Mouse (Mus musculus): ENCODE data around the gene Ahcyl2.

Ahcyl2 gene

DNA sequence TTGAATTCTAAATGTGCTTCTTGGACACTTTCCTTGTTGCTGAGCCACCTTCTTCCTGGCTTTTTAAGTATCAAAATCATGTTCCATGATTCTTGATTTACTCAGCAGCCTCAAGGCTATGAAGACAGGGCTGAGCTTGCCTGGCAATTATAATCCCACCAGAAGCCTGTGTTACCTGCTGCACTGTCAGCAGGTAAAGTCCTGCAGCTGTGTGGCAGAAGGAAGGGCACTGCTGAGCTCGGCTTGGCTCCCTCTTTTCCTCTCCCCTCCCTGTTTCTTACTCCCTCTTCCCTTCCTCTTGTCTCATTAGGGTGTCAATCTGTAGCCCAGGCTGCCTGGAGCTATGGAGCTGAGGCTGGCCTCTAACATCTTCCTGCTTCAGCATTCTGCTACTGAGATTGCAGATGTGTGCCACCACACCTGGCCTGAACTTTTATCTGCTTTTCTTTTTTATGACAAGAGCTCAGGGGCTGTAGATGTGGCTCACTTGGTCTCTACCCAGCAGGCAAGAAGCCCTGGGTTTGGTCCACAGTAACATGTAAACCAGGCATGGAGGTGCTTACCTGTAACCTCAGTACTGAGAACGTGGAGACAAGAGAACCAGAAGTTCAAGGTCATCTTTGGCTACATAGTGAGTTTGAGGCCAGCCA is 3.0 kb downstream of the Ahcyl2 start:
- no peak for DNase-seq (ENCODE audit: low spot score)

DNA sequence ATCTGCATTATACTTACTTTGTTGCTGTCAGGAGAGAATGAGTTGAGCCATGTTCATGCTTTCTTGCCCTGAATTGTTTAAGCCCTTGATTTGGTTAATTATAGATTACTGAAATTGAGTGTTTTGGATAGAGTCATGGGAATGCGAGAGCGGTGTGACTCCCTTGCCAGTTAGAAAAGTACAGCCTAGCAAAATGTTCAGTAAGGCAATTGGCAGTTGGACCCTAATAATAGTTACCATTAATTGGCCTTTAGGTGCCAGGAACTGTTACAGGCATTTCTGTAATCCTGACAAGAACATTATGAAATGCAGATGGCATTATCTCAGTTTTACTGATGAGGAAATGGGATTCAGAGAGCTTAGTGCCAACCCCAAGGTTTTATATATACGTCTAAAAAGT is 4.4 kb downstream of the Ahcyl2 start:
- no peak for DNase-seq (ENCODE audit: low spot score)

DNA sequence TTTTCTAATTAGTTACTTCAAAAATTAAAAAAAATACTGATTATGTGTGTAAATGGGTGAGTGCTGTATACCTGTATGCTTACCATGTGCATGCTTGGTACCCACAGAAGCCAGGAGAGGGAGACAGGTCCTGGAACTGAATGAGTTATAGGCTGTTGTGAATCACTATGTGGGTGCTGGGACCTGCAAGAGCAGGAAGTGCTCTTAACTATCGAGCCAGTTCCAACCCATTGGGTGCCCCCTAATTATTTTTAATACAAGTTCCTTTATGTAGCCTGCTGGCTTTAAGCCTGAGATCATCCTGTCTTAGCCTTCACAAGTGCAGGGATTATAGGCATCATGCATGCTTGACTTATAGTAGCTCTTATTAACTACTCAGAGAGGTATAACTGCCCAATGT is 6.3 kb downstream of the Ahcyl2 start:
- DNase-seq (ENCODE audit: low spot score), result no peak

DNA sequence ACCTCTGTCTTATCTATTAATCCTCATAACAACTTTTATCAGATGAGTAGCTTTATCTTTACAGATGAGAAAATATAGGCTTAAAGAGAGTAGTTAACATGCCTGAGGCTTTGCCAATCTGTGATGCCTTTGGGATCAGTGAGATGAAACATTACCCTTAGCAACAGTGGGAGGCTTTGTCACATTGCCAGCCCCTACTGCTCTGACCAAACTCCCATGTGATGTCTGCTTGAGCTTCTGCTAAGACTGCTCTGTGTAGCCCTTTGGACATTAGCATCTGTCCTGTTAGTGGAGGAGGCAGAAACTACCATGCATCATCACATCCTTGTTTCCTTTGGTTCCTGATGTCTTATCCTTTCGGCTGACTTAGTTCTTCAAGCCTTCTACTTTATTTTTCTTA is 7.8 kb downstream of the Ahcyl2 start:
- no peak for DNase-seq (ENCODE audit: low spot score)

DNA sequence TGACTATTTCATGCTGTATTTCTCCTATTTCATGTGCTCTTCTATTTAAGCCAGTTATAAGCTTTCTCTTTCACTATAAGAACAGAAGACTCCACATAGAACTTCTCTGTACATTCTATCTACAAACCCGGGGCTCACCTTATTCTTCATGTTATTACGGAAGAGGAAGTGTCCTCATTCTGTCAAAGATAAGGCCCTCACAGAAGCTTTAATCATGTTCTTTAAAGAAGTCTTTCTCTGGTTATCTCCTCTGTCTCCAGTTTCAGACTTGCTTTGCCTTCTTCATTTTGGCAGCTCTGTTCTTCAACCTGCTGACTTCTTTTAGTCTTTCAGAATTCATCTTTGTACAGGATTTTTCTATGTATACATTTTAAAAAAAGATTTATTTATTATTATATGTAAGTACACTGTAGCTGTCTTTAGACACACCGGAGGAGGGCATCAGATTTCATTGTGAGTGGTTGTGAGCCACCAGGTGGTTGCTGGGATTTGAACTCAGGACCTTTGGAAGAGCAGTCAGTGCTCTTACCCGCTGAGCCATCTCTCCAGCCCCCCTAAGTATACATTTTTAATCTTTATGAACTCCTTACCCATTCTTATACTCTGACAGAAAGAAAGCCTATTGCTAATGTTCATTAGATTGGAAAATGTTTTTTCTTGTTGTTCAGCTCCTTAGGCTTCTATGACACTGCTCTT is 8.9 kb downstream of the Ahcyl2 start:
- no peak for DNase-seq (ENCODE audit: low spot score)

DNA sequence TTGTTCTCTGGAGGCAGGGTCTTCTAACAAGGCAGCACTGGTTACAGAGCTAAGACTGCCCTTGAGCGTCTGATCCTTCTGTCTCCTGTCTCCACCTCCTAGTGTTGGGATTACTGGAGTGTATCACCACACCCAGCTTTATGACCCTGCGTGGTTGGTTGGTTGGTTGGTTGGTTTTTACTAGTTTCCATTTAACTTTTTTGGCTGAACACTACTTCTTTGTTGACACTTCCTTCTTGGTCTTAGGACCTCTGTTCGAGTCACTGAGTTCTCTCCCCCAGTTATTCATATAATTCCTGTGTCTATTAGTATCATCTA is 9.4 kb downstream of the Ahcyl2 start:
- no peak for DNase-seq (ENCODE audit: low spot score)

DNA sequence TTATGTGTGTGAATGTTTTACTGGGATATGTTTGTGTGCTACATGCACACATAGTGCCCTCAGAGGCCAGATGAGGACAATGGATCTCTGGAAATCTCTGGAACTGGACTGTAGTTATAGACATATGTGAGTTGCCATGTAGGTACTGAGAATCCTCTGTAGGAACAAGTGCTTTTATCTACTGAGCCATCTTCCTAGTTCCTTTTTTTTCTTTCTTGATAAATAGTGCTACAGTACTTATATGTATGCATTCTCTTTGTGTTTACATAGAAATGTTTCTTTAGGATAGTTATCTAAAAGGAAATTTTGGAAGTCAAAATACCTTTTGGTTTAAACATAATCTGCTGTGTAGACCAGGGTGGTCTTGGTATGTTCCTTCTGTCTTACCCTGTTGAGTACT is 12.3 kb downstream of the Ahcyl2 start:
- DNase-seq (ENCODE audit: low spot score), result no peak

DNA sequence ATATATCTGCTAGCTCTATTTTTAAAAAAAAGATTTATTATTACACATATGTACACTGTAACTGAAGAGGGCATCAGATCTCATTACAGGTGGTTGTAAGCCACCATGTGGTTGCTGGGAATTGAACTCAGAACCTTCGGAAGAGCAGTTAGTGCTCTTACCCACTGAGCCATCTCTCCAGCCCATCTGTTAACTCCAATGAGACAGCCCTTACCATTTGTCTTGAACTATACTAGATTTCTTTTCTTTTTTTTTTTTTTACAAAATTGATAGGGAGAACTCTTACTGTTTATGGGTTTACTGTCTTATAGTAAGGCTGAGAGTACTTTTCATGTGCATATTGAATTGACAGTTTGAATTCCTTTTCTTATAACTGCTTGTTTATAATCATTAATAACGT is 12.8 kb downstream of the Ahcyl2 start:
- DNase-seq (ENCODE audit: low spot score), result no peak

DNA sequence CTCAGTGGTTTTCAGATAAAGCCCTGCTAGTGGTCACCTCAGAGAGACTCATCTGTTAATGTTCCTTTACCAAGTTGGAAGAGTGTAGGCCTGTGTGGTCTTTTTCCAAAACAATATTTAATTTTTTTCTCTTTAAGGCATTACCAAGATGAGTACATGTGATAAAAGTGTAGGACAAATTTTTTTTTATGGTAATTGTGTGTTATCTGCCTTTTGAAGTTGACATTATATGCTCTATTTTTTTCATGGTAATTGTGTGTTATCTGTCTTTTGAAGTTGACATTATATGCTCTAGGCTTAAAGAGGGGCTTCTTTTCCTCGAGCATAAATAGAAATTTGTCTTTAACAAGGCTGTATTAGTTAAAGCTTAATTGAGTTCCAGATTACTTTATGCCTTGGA is 14.4 kb downstream of the Ahcyl2 start:
- no peak for DNase-seq (ENCODE audit: low spot score)

DNA sequence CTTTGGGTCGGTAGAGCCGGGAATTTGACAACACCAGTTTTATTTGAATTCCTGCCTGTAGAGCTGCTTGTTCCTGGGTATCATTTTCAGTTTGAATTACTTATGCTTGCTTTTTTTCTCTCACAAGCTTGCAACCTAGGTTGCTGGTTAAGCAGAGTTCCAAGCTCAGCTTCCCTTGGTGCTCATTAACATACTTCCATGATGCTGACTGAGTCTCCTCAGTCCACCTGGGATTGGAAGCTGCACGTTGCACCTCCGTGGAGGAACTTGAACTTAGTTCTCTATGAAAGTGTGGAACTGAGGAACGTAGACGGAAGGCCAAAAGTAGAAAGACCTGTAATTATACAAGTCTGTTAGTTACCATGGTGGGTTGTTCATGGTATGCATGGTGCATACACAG is 16.1 kb downstream of the Ahcyl2 start:
- DNase-seq (ENCODE audit: low spot score), result no peak

DNA sequence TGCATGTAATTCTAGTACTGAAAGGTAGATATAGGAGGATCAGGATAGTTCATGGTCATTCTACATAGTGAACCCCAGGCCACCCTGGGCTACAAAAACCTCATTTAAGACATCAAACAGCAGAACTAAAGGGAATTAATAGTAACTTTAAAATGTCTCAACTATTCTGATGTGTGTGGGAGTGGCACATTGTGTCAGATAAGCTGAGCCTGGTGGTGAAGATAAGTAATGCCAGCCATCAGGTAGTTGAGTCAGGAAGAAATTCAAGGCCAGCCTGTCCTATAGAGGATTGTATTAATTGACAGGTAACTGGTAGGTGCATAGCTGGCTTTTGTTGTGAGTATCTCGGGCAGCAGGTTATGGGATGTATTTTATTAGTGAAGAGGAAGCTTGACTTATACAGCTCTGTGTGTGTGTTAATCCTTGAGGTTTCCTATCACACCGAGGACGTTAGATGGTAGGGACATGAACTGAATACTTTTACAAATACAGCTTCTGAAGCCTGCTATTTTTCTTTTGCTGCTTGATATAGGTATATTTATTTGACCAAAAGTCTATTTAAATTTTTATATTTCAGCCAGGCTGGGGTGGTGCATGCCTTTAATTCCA is 16.7 kb downstream of the Ahcyl2 start:
- DNase-seq (ENCODE audit: low spot score), result no peak

DNA sequence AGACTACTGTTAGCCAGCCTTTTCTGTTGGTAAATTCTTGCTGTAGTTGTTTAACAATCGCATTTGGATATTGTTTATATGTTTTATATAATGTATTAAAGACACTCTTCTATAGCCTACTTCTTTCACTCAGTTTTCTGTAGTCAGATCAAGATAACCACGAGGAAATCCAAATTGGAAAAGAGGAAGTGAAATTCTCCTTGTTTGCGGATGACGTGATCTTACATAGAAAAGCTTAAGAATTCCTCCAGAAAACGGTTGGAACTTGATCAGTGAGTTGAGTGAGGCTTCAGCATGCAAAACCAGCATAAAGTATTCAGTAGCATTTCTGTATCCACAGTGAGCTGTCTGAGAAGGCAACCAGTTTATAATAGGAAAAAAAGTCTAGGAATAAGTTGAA is 17.9 kb downstream of the Ahcyl2 start:
- DNase-seq (ENCODE audit: low spot score), result no peak

DNA sequence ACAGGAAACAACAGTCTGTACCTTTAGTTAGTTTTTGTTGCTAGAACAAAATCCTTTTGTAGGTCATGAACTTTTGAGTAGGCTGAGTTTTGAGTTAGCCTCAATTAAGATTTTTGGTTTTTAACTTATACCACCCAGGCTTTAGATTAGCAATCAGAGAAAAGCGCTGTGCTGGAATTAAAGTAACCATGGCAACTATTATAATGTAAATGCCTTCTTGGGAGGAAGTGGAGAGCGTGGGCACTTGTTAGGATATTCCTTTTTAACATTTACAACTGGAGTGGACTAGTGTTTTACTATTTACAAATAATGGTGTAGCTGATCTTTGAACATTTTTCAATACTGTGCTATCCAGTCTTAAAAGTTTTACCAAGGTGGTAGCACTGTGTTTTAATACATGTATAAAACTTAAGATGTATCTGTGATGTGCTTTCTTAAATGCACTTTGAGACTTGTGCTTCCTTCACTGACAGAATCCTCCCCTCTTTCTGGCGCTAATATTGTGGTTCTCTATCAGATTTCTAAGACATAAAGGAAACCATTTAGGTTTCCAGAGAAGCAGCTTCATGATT is 21.1 kb downstream of the Ahcyl2 start:
- no peak for DNase-seq (ENCODE audit: low spot score)

DNA sequence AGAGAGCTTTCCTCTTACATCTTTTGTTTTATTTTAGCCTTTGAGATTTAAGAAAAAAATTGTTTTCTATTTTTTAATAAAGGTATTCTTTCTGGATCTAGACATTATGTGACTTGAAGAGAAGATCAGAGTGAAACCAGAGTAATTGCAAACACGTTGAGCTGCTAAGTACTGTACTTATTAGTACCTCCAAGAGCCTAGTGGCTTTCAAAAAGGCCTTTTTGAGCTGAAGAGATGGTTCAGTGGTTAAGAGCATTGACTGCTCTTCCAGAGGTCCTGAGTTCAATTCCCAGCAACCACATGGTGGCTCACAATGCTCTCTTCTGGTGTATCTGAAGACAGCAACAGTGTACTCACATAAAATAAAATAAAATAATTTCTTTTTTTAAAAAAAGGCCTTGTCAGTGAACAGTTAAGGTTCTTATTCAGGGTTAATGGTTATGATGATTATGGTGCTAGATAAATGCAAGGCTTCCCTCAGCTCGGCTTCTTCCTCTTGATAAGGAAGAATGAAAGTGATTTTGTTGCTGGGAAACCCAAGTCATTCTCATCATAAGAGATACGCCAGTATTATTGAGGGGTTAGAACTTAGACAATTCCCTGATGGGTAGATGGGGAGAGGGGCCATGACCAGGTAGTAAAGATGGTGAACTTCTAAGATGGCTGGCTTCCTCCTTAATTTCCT is 22.3 kb downstream of the Ahcyl2 start:
- DNase-seq (ENCODE audit: low spot score), result no peak

DNA sequence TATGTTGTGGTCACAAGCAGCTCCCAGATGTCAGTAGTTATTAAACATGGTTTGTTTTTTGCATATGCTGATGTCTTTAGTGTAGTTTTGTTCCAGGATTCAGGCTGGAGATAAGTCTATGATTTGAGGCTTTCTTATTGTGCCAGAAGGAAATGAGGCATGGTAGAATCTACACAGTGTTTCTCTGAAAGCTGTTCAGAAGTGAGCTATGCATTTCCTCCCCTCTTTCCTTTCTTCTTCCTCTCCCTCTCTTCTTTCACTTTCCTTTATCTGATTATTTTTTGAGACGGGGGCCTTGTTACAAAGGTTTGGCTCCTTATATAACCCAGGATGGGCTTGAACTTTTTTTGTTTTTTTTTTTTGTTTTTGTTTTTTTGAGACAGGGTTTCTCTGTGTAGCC is 25.7 kb downstream of the Ahcyl2 start:
- DNase-seq (ENCODE audit: low spot score), result no peak

DNA sequence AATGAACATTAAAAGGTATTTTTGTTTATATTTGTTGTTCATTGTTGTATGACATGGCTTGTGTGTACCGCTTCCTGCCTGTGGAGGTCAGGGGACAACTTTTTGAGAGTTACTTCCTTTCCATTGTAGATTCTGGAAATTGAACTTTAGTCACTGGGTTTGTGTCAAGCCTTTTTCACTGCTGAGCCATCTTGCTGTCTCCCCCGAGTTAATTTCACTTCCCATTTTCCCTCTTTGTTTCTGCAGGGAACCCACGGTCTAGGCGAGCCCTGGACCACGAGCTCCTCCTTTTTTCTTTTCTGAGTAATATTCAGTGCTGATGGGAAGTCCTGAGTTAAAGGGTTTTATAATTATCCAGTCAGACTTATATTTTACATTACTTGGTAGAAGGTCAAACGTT is 26.8 kb downstream of the Ahcyl2 start:
- no peak for DNase-seq (ENCODE audit: low spot score)

DNA sequence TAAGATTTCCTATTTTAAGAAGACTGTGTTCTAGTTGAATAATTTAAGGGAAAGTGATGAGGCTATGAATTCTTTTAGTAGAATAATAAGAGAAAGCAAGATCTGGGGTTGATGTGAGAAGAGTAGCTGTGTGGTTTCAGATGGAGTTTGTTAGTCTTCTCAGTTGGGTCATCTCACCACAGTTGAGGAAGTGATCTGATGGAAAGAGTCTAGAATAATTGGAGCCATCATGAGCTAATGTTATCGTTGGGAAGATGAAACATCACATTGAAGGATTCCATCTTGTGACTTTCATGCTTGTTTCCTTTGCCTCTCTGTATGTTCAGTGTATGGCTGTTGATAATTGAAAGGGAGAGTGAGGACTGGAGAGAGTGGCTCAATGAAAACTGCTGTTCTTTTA is 35.2 kb downstream of the Ahcyl2 start:
- DNase-seq (ENCODE audit: low spot score), result no peak

DNA sequence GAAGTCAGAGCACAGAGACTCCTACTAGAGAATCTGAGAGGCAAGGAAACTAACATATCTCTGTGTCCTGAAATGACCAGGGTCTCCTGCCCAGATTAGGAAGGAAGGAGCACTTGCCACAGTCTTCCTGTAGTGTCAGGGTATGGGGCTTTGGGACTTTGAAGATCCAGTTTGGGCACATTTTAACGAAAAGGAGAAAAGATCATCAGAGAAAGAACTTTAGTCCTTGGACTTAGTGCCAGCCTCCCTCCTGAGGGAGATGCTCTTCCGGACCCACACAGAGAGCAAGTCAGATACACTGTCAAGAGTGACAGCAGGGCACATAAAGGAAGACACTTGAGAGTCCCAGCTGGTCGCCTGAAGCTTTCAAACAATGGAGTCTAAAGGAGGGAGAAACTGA is 36.2 kb downstream of the Ahcyl2 start:
- DNase-seq (ENCODE audit: low spot score), result no peak

DNA sequence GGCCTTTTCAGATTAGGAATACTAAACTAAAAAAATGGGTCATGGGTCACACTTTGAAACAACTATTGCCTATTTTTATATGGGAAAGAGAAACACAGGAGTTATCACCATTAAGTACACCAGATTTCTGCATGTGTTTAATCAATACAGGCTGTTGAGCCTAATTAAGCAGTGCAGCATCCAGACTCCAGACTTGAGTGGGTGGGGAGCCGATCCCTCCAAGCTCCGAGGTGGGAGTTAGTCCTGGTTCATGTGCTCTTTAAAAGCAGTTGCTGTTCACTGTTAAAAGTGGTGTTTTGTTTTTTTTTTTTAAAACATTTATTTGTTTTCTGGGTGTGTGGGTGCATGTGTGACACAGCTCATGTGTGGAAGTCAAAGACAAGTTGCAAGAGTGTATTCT is 37.6 kb downstream of the Ahcyl2 start:
- no peak for DNase-seq (ENCODE audit: low spot score)

DNA sequence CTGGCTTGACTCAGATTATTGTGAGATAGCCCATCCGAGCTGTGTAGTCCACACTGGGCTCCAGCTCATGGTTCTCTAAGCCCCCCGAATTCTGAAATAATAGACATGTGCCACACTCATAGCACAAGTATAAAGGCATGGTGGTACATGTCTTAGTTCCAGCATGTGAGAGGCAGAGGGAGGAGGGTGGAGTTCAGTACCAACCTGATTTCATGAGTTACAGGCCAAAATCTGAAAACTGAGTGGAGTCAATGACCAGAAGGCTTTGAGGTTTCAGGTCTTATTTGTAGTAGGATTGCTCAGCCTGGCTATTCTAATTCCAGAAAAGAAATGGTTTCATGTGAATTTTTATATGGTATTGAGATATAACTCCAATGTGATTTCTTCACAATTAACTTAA is 44.3 kb downstream of the Ahcyl2 start:
- no peak for DNase-seq (ENCODE audit: low spot score)

DNA sequence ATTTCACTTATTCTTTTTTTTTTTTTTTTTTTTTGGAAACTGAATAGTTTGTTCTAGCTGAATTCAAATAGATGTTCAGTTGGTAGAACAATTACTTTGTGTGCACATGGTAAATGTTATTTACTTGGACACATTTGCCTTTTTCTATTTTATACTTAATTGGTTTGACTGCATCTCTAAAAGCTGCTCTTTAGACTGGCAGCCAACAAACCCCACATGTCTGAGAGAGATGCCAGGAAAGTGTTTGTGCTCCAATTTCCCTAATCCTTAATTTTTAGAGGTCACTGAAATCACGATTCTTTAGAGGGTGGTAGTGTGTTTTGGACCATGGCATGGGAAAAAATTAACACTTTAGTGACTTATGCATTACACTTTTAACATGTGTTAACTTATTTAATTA is 44.8 kb downstream of the Ahcyl2 start:
- DNase-seq (ENCODE audit: low spot score), result no peak

DNA sequence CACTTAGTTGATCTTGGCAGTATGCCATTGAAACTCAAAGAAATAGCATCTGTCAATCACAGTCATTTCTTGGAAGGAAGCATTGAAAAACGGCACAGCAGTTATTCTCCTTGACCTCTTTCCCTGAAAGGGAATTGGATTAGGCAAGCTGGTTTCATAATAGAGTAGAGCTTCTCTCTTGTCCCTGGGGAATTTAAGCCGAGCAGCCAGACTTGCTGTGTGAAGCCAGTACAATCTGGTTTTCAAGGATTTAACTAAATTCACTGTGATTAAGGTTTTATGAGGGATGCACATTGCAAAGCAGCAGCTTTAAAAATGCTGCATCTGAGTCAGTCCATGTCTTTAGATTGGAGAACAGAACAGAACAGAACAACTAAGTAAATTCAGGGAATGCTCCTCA is 46.8 kb downstream of the Ahcyl2 start:
- no peak for DNase-seq (ENCODE audit: low spot score)

DNA sequence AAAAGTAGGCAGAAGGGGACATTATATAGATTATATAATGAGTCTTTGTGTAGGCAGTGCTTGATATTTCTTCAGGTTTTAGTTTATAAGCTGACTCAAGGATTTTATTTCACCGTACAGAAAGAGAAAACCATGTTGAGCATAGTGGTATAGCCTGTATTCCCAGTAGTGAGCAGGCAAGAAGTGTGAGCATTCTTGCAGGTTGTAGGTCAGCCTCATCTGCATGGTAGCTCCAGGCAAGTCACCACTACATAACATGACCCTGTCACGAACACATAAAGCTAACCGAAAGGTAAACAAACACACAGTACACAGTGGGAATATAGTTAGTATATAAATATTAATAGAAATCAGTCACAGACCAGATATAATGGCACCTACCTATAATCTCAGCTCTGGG is 47.2 kb downstream of the Ahcyl2 start:
- no peak for DNase-seq (ENCODE audit: low spot score)

All from T-cell, adult 2 months (primary cell).